Mouse (Mus musculus) kidney, adult 2 months (tissue): ENCODE data around the gene B3gntl1. TPM values are rescaled to one million over a fixed set of nuclear protein-coding genes. Genes with fewer than 3 reads are reported as not detected.
"Not testable (repeated sequence)": the region's sequence is repeated elsewhere in the genome, so short reads cannot be mapped to it uniquely, and the experiment has no call there.

Experiments used
- DNase-seq: peaks from one replicate; pipeline ENCODE4 v3.0.0; 2021
- H3K27ac ChIP-seq: fragments of 200-500 bp; 2 replicates; pipeline ENCODE4 v1.5.1; 2012; ENCODE audit warnings: low read depth, low read length, control low read depth, inconsistent platforms; ENCODE audit not compliant: insufficient read depth
- H3K27me3 ChIP-seq: fragments of 200-500 bp; replicated peaks from 2 replicates; pipeline ENCODE4 v1.6.1; 2012; ENCODE audit warnings: mild to moderate bottlenecking, moderate library complexity, low read length, inconsistent platforms; ENCODE audit not compliant: control insufficient read depth, insufficient read depth
- H3K36me3 ChIP-seq: fragments of 200-500 bp; 2 replicates; pipeline ENCODE4 v1.6.1; 2012; ENCODE audit warnings: mild to moderate bottlenecking, moderate library complexity, low read length, inconsistent platforms; ENCODE audit not compliant: control insufficient read depth, insufficient read depth
- H3K4me1 ChIP-seq: fragments of 200-500 bp; 2 replicates; pipeline ENCODE4 v1.6.1; 2011; ENCODE audit warnings: low read length; ENCODE audit not compliant: control insufficient read depth, insufficient read depth
- H3K4me3 ChIP-seq: fragments of 200-500 bp; 2 replicates; pipeline ENCODE4 v1.5.1; 2011; ENCODE audit warnings: mild to moderate bottlenecking, low read depth, low read length, control low read depth; ENCODE audit not compliant: insufficient read depth
- CTCF ChIP-seq: fragments of 200-500 bp; conservative IDR thresholded peaks from 2 replicates; pipeline ENCODE4 v1.5.1; 2011; ENCODE audit warnings: low read depth, mild to moderate bottlenecking, control low read depth, low read length, moderate library complexity, mixed read lengths; ENCODE audit not compliant: insufficient read depth, insufficient read length
- POLR2A ChIP-seq: fragments of 200-500 bp; IDR thresholded peaks from one replicate; pipeline ENCODE4 v1.6.1; 2011; ENCODE audit warnings: low read depth, low read length, control low read depth
- WGBS: fragments of 180-500 bp; shearing (Covaris S2); methylation state at CpG from one replicate; pipeline ENCODE4 v1.1.7; 2018; 5-methylcytosine and 5-hydroxymethylcytosine counted together
- polyA plus RNA-seq: library from polyadenylated mRNA; depleted of rRNA; stranded (reverse); fragments of >200 nt; gene quantifications from 2 replicates; pipeline ENCODE4 v1.2.3, GENCODE M21; 2012

B3gntl1 gene
- polyA plus RNA-seq, 1 experiment, result 4.9 TPM

DNA sequence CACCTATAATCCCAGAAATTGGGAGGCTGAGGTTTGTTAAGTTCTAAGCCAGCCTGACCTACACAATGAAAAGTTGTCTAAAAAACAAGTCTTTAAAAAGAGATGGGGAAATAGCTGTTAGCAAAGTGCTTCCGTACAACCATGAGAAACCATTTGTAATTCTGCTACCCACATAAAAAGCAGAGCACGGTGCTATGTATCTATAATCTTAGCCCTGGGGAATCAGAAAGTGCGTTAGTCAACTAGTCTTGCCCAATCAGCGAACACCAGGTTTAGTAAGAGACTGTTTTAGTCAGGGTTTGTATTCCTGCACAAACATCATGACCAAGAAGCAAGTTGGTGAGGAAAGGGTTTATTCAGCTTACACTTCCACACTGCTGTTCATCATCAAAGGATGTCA is 5.4 kb downstream of the B3gntl1 start:
- no peak overlapping the region for H3K4me3 ChIP-seq
- no peaks in the 10 kb centered on the region for H3K27me3 ChIP-seq
- TF ChIP-seq POLR2A (no peak), CTCF (no peak)
- WGBS, result 98% methylated on average over 4 of the region's 4 CpGs
- H3K36me3 ChIP-seq, result 0 out of 2 replicates have a peak, but pooled peaks cover 1% of the 10 kb centered on the region
- no peaks in the 10 kb centered on the region for H3K4me1 ChIP-seq
- no peak overlapping the region for H3K27ac ChIP-seq
- DNase-seq, result no peak

- H3K4me3 ChIP-seq, result no peak overlapping the region
- H3K4me1 ChIP-seq, result no peaks in the 10 kb centered on the region
- DNase-seq, result peak; percentile 28
- H3K36me3 ChIP-seq, result 0 out of 2 replicates have a peak, but pooled peaks cover 1% of the 10 kb centered on the region
- H3K27me3 ChIP-seq, result no peaks in the 10 kb centered on the region
- WGBS, result 47% methylated on average over 2 of the region's 2 CpGs
- H3K27ac ChIP-seq, result no peak overlapping the region
- TF ChIP-seq POLR2A (no peak), CTCF (no peak)
These were observed 11.8 kb downstream of the B3gntl1 start for GRCm38 (mm10) chr11:121661116-121661515.

DNA sequence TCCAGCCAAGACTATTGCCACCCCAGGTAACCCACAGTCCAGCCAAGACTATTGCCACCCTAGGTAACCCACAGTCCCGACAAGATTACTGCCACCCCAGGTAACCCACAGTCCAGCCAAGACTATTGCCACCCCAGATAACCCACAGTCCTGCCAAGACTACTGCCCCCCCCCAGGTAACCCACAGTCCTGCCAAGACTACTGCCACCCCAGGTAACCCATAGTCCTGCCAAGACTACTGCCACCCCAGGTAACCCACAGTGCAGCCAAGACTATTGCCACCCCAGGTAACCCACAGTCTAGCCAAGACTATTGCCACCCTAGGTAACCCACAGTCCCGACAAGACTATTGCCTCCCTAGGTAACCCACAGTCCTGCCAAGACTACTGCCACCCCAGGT is 12.3 kb downstream of the B3gntl1 start:
- H3K27me3 ChIP-seq, H3K4me1 ChIP-seq, H3K27ac ChIP-seq, DNase-seq, H3K4me3 ChIP-seq, H3K36me3 ChIP-seq: not testable (repeated sequence)
- WGBS, result 94% methylated on average over 2 of the region's 2 CpGs

DNA sequence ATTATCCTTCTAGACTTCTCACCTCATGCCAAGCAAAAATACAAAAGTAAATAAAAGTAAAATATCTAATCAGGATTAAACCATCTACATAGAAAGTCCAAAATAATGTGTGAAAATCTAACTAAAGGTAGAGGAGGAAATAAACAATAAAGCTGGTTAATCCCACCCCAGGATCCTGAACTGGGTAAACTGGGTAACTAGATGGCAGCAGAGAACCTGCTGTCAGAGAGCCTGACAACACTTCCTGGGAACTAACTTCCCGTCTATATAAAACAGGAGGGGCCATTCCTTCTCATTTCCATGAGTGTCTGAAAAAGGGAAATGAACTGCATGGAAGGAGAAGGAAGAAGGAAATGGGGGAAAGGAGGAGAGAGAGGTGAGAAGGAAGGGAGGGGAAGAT is 14.8 kb downstream of the B3gntl1 start:
- TF ChIP-seq CTCF (0 out of 2 replicates have a peak, but pooled peaks have one; percentile 26), POLR2A (no peak)
- Histone ChIP-seq H3K27ac (no peak overlapping the region), H3K4me3 (no peak overlapping the region), H3K36me3 (no peaks in the 10 kb centered on the region), H3K27me3 (no peaks in the 10 kb centered on the region), H3K4me1 (0 out of 2 replicates have a peak, but pooled peaks cover 5% of the 10 kb centered on the region)
- WGBS, result 9% methylated on average over 1 of the region's 1 CpGs
- no peak for DNase-seq

GRCm38 (mm10) chr11:121655807-121656511 is 17.0 kb downstream of the B3gntl1 start:
- TF ChIP-seq POLR2A (no peak), CTCF (no peak)
- 83% methylated on average over 6 of the region's 6 CpGs for WGBS
- Histone ChIP-seq H3K4me3 (no peak overlapping the region), H3K27ac (no peak overlapping the region), H3K4me1 (0 out of 2 replicates have a peak, but pooled peaks cover 5% of the 10 kb centered on the region), H3K36me3 (no peaks in the 10 kb centered on the region), H3K27me3 (no peaks in the 10 kb centered on the region)
- no peak for DNase-seq

DNA sequence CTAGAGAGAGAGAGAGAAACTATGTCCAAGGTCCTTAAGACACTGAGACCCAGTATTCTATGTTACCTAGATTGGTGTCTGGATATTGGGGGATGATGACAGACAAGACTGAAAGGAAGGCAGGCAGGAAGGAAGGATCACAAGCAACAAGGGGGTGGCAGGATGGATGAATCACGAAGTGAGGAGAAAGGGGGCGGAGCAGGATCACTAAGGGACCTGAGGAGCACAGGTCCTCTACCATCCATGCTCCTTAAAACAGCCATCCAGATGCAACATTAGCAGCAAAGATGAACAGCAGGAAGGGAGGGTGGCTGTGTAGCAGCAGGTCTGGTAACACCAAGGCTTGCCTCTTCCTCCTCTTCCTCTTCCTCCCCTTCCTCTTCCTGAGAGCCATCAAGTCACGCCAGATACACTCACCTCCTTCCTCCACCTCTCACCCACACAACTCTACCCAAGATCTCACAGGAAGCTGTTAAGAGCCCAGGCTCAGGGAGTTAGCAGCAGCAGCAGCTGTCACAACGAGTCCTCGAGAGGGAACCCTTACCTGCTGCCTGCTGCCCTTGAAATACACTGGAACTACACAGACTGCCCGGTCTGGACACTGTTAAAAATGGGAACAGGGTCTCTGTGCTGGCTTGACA is 17.7 kb downstream of the B3gntl1 start:
- no peaks in the 10 kb centered on the region for H3K27me3 ChIP-seq
- TF ChIP-seq CTCF, result no peak
- TF ChIP-seq POLR2A, result no peak
- H3K4me1 ChIP-seq, result 0 out of 2 replicates have a peak, but pooled peaks cover 5% of the 10 kb centered on the region
- WGBS, result 67% methylated on average over 6 of the region's 6 CpGs
- no peak overlapping the region for H3K4me3 ChIP-seq
- DNase-seq, result no peak
- H3K36me3 ChIP-seq, result no peaks in the 10 kb centered on the region
- no peak overlapping the region for H3K27ac ChIP-seq

- Histone ChIP-seq H3K4me1 (0 out of 2 replicates have a peak, but pooled peaks cover 5% of the 10 kb centered on the region), H3K4me3 (no peak overlapping the region), H3K27ac (no peak overlapping the region), H3K27me3 (no peaks in the 10 kb centered on the region), H3K36me3 (no peaks in the 10 kb centered on the region)
- 65% methylated on average over 9 of the region's 9 CpGs for WGBS
- DNase-seq, result peak; percentile 63
- TF ChIP-seq CTCF, result no peak
- no peak for TF ChIP-seq POLR2A
These were observed 18.5 kb downstream of the B3gntl1 start for GRCm38 (mm10) chr11:121654406-121654945.
